Mouse (Mus musculus) erythroblast, embryonic 14.5 days (primary cell): ENCODE data around the gene Tmem120a.

Experiments
- GATA1 ChIP-seq: IDR thresholded peaks from 2 replicates; pipeline ENCODE4 v1.6.1; 2012; ENCODE audit warnings: low read length, inconsistent platforms, mixed read lengths
- TAL1 ChIP-seq: IDR thresholded peaks from 3 replicates; pipeline ENCODE4 v1.6.1; 2012; ENCODE audit warnings: low read length, inconsistent platforms, mixed read lengths

DNA sequence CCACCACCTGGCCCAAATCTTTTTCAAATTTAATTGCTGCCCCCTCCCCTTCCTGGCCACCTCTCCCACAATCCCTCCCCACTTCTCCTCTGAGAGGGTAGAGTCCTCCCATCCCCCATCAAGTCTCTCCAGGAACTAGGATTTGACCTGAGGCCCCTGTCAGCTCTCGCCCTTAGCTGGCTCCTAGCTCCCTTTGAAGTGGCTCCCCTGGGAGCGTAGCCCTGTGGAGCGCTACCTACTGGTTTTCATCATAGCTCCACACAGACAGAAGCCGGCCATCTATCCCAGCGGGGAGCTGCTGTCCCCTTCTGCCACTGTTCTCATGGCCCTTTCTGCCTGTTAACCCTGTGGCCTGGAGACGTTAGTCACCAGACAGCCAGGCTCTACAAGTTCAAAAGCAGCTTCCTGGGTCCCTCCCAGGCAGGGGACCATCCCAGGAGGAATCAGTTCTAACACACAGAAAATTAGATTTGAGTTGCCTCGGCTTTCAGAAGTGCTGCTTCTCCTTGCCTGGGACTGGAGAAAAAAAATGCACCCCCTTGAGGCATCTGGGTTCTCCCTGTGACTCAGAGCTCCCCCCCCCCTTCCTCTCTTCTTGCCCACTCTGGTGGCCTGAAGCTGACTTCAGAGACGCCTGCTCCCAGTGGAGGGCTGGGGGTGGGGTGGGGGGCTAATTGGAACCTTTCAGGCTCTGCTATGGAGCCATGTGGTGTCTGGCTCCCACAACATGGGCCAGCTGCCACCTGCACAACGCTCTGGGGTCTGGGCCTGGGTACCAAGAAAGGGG, 19.5 kb downstream of the Tmem120a start:
- TF ChIP-seq GATA1 (no peak), TAL1 (no peak)
